Mouse (Mus musculus) C2C12 (cell line): ENCODE measurements around the gene Spty2d1.

Source experiments
- CEBPB ChIP-seq: IDR thresholded peaks from one replicate; pipeline ENCODE4 v1.6.1; 2011; ENCODE audit warnings: low read depth, mild to moderate bottlenecking, control low read depth, moderate library complexity
- CTCF ChIP-seq: IDR thresholded peaks from one replicate; pipeline ENCODE4 v1.5.1; 2011; ENCODE audit not compliant: control insufficient read depth, insufficient read depth, insufficient read length
- FOSL1 ChIP-seq: IDR thresholded peaks from one replicate; pipeline ENCODE4 v1.8.0; 2011; ENCODE audit warnings: mild to moderate bottlenecking, low read length; ENCODE audit not compliant: poor library complexity, insufficient read depth, severe bottlenecking

DNA sequence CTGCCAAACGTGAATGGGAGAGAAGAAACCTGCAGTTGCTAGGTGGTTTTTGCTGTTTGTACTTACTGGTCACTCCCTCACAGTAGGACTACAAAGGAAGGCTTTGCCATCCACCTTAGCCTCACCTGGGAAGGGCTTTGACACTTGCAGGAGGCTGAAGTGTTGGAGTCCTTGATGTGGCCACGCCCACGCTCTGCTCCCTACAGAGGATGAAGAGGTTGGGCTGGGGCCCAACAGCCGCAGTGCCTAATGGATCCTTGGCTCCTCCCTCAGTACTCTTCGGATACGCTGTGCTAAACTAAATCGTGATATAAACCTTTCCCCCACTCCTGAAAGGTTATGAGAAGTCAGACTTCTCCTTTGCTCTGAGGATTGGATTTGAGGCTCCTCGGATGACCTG is 12.7 kb upstream of the Spty2d1 start:
- TF ChIP-seq CTCF (no peak), FOSL1 (no peak), CEBPB (no peak)
